Mouse (Mus musculus) adrenal gland, postnatal 10 days (tissue): ENCODE results near the gene Dcbld1. TPM values are rescaled to one million over a fixed set of nuclear protein-coding genes. Genes with fewer than 3 reads are reported as not detected.
"Not testable (repeated sequence)": the region's sequence is repeated elsewhere in the genome, so short reads cannot be mapped to it uniquely, and the experiment has no call there.

Experiments
- DNase-seq: peaks from one replicate; pipeline ENCODE4 v3.0.0; 2021; ENCODE audit warnings: mixed read lengths
- total RNA-seq, 2 experiments: library from RNA; stranded (reverse); gene quantifications; 2 replicates each; pipeline ENCODE4 v1.2.3; 2021

The Dcbld1 gene
- total RNA-seq, 2 experiments from 2014 or later = 6.8 to 7.0 TPM

DNA sequence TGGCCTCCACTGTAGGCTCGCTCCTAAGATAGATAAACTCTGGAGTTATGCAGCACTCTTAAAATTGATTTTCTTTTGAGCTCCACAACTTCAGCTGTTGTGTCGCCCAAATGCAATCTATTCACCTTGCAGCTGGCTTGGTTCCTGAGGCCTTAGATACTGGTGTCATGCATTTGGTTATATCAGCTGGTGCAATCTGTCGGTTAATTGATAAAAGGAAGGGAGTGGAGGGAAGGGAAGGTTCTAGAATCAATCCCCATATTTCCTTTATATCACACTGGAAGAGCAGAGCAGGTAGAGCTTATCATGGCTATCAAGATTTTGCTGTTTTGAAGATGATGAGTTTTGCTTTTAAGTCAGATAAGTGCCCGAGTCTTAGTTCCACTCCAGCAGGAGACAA is 26.8 kb downstream of the Dcbld1 start:
- no peak for DNase-seq

DNA sequence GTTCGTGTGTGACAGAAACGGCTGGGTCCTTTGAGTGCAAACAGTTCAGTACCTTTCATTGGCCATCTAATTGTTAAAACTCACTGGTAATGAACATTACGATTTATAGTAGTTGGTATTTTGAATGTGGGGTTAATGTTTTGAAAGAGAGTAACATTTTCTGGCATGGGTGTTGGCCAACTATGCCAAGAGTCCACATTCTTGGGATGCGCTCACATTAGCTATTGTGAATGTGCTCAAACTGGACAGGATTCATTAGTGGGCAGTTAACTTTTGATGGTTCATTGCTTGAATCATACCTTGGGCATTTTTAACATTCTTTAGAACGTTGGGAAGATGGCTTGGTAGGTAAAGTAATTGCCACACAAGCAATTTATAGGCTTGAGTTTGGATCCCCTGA is 30.7 kb downstream of the Dcbld1 start:
- DNase-seq = no peak

DNA sequence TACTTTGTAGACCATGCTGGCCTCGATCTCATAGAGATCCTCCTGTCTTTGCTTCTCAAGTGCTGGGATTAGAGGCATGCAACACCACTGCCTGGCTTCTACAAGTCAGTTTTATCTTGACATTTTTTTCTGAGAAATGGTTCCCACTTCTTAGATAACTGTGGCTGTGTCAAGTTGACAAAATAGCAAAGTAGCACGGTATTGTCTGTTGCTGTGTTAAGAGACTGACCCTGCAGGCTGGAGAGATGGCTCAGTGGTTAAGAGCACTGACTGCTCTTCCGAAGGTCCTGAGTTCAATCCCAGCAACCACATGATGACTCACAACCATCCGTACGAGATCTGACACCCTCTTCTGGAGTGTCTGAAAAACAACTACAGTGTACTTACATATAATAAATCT is 35.5 kb downstream of the Dcbld1 start:
- no peak for DNase-seq

DNA sequence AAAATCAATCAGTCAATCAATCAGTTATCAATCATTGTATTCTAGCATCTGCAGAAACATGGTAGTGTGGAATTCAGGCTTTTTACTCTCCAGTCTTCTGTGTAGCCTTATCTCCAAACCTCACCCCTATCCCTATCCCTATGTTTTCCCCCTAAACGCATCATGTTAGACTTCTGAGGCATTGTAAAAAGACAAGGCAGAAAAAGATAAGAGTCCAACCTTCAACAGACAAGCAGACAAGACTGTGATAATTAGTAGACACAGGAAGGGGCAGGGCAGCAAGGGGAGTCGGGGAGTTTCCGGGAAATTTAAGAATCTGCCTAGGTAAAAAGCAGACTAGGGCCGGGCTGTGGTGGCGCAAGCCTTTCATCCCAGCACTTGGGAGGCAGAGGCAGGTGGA is 38.0 kb downstream of the Dcbld1 start:
- DNase-seq = no peak

DNA sequence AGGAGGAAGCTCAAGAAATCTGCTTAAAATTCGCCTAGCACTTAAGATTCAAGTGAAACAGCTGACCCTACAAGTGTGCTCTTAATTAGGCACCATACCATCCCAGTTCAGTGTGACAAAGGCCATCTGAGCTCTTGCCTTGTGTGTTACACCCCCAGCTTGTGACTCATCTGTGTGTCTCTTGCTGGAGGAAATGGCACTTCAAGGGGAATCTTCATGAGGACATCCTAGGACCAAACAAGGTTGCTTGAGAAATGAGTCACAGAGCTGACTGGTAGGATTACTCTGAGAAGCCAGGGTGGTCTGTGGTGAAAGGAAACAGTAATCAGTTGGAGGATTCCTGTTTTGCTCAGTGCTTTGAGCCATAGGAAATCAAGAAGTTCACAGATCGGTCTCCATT is 39.6 kb downstream of the Dcbld1 start:
- DNase-seq = no peak

DNA sequence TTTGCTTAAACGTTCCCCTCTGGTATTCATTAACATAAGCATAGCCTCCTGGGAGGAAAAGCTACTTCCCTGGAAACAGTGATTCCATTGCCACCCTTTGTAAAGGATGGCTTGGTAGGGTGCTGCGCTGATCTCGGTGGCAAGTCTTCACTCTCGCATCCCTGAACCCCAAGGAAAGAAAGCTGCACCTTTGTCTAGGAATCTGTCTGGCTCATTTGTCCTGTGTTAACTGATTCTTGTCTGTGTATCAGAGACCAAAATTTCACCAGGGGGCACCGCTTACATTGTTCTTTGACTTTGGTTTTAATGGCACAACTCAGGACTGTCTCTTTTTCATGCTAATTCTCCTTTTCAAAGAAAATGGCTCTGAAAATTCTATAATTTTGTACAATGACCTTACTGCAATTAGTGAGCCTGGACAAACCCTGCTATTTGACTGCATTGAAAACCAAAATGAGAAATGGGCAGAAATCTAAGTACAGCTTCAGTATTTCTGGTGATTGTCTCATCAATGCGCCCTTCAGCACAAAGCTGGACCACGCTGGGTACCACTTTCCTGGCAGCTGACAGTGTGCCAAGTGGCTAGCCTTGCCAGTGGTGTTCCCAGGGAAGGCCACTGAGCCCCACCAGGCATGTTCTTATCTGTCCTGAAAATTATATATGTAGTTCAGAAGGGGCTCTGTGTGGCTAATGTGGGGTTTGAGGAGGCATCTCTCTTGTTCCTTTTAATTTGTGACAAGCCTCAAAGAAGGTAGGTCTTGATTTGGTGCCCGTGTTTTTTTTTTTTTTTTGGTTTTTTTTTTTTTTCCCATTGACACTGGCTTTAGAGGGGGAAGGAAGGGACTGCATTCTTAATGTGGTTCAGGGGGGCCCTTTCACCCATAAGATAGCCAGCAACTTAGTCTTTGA is 40.8 kb downstream of the Dcbld1 start:
- DNase-seq = no peak

DNA sequence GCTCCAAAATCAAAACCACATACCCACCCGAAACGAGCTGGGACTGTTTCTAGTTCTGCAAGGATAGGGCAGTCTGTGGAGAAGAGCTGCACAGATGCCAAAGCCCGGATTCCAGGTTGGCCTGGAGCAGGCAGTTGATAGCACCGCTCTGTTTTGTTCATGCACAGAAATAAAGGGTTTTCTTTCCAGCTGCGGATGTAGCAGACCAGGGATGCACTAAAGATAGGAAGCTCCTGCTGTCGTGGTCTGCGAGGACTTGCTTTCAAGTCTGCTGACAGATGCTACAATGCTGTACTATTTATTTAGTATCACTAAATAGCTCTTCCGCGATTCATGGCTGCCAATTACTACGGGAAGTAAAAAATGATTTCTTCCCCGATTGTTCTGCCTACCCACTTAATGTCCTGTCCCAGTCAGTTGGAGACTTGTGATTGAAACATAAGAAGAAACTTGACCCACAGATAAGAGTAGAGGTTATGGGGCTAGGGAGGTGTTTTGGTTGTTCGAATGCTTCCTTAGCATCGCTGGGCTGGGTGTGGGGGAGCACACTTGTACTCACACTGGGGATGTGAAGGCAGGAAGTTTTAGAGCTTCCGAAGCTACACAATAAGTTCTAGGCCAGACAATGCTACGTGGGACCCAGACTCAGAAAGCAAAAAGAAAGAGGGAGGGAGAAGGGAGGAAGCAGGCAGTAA is 41.6 kb downstream of the Dcbld1 start:
- no peak for DNase-seq

DNA sequence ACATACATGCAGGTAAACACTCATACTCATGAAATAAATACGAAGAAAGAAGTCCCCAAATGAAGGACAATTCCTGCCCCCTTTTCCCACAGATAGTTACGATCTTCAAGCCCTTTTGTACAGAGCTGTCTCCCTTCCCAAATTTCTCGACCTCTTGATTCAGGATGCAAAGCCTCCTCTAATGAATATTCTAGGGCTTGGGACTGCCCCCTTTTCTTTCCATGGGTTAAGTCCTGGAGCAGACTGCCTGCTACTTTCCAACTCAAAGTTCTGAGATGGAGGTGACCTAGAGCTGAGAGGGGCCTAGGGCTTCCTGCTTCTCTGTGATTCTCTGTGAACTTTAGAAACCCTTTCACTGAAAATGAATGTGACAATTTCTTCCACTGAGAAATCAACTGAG is 43.2 kb downstream of the Dcbld1 start:
- DNase-seq = no peak

DNA sequence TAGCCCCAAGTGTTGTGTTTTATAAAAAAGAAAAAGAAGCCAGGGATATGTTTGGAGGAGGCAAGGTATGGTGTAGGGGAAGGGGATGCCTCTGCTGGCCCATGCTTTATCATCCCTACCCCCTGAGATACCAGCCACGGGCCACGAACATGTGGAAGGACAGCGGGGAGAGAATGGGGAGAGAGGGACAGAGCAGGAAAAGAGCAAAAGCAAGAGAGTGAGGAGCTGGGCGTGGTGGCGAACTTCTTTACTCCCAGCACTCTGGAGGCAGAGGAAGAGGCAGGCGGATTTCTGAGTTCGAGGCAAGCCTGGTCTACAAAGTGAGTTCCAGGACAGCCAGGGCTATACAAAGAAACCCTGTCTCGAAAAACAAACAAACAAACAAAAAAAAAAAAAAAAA is 44.1 kb downstream of the Dcbld1 start:
- DNase-seq = not testable (repeated sequence)

DNA sequence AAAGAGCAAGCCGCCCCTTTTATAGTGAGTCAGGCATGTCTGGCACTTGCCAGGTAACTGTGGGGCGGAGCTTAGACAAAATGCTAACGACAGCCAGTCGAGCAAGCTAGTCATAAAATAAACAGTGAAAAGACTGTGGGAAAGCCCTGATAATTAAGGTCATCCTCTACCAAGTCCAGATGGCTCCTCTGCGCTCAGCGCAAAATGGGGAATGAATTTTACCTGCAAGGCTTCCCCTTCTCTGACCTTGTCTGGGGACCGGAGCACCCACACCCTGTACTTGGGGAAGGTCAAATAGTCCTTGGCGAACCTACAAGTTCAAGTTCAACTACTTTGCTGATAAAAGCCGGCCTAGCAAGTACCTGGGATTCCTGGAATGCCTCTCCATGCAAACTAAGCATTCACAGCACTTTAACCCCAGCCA is 44.6 kb downstream of the Dcbld1 start:
- DNase-seq = peak; percentile 37

DNA sequence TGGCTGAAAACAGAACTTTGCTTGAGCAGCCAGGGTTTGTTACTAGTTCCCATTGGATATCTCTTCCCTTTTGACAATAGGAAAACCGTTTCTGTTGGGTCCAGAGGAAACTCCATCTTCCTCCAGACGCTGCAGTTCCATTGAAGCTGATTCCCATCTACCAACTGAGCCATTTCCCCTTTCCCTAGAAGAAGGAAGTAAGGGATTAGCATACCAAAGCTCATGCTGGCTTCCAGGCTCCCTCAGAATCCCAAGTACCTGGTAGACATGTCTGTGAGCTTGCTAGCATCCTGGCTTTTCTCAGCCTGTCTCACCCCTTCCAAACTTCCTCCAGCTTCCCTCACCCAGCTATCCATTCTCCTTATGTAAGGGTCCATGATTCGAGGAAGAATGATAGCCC is 45.4 kb downstream of the Dcbld1 start:
- DNase-seq = no peak

DNA sequence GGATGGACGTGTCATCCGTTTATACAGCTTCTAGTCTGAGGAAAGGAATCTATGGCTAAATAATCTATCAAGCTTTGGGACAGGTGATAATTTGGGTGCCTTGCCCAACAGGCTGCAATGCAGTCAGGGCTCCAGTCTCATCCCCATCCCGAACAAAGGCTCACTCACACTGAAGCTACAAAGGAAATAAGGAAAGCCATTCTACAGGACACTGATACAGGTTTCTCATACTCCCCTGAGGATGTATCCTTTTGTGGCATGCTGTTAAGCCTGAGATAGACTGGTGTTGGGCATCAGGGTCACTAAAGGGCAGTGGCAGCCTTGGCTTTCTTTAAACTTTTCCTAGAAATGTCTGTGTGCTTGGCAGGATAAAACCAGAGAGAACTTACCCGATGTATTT is 46.5 kb downstream of the Dcbld1 start:
- no peak for DNase-seq

DNA sequence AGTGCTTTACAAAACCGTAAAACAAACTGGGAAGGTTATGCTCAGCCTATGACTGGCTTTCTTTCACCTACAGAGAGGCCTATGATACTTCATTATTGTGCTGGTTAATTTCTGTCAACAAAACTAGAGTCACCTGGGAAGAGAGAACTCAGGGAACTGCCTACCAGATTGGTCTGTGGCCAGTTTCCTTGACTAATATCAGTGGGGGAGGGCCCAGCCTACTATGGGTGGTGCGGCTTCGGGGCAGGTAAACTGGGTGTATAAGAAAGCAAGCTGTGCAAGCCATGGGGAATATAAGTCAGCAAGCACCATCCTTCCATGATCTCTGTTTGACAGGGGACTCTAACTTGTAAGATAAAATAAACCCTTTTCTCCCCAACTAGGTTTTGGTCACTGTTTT is 47.2 kb downstream of the Dcbld1 start:
- no peak for DNase-seq

DNA sequence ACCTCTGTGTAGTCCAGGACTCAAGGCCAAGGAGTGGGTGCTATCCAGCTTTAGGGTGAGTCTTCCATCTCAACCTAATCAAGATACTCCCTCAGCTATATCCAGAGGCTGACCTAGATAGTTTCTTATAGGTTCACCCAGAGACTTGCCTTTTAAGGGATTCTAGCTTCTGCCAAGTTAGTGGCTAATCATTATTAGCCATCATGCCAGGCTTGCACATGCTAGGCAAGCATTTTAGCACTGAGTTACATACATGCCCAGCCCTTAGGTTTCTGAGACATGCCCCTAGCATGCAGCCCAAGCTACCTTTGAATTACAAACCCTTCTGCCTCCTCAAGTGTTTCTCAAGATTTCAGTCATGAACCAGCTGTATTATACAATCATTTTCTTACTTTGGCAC is 47.9 kb downstream of the Dcbld1 start:
- DNase-seq = no peak

DNA sequence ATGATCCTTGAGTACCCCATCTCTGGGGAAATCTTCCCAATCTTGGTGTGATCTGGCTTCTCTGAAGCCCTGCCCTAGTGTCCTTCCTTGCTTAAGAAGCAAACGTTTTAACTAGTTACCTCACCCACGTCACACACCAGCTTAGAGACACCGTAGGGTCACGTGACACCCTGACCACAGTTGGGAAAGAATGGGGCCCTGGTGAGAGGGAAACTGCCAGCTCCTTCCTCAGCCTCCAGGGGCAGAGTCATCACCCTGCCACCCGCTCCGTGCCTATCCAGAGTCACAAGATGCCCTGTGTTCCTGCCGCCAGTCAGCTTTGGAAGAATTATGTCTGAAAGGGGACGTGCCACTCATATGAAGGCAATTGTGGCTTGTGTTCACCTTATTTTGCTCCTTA is 51.2 kb downstream of the Dcbld1 start:
- DNase-seq = no peak

DNA sequence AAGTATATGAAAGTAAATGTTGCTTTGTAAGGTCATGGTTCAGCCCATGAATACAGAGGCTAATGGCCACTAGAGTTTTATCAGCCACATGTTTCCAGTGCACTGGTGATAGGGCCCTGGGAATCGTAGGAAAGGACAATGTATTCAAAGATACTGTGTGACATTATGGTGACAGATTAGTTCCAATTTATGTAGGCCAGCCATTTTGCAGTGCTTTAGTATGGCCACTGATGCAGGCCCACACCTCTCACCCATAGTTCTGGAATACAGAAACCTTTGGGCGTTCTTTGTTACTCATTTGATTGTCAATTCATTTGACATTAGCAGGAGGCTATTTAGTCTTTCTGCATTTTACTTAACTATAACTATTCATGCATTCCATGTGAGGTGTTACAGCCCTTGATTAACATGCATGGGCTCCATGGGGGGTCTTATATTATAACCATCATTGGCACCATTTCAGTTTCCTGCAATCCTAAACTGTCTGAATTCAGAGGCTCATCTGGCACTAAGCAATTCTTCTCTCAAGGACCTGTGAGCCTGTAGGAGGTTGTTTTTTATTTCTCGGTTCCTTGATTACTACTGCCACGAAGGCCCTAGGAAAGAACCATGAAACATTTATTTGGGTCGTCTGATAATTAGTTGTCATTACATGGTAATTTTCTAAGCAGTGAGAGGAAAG is 54.6 kb downstream of the Dcbld1 start:
- no peak for DNase-seq

DNA sequence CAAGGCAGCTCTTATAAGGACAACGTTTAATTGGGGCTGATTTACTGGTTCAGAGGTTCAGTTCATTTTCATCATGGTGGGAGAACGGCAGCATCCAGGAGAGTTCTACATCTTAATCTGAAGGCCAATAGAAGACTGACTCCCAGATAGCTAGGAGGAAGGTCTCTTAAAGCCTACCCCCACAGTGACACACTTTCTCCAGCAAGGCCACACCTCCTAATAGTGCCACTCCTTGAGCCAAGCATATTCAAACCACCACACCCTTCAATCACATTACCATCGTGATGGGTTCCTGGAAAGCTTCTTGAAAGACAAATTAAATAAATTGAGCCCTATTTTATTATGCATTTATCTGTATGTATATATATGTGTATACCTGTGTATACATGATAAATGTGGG is 55.8 kb downstream of the Dcbld1 start:
- DNase-seq = no peak

DNA sequence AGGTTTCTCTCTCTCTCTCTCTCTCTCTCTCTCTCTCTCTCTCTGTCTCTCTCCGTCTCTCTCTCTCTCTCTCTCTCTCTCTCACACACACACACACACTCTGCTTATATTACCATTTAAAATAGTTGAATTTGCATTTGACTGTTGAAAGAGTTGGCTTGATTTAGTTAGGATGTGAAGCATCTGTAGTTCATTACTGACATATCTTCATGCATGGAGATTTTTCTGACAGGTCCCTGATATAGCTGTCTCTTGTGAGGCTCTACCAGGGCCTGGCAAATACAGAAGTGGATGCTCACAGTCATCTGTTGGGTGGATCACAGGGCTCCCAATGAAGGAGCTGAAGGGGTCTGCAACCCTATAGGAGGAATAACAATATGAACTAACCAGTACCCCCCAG is 59.0 kb downstream of the Dcbld1 start:
- DNase-seq = not testable (repeated sequence)

DNA sequence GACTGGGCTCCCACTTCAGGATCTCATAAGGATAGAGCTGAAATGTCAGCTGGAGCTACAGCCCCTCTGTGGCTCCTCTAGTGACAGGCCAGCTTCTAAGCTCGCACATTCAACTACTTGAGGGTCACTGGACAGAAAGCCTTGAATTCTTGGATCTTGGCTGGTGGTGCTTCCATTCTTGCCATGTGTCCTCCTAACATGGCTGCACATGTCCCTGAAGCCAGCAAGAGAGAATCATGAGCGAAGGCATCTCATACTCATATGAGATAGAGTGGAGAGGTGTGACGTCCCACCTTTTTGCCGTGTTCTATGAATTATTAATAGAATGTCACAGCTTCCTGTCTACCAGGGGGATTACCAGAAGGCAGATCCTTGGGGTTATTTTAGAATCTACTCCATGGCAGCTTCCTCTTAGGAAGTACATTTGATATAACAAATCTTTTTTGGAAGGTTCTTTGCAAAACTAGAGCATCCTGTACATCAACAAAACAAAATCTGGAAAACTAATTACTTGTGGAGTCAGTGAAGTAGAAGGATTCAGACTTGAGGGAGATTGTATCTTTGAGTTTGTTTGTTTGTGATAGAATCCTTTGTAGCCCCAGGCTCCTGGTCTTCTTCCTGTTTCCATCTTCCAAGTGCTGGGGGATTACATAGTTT is 60.6 kb downstream of the Dcbld1 start:
- no peak for DNase-seq

DNA sequence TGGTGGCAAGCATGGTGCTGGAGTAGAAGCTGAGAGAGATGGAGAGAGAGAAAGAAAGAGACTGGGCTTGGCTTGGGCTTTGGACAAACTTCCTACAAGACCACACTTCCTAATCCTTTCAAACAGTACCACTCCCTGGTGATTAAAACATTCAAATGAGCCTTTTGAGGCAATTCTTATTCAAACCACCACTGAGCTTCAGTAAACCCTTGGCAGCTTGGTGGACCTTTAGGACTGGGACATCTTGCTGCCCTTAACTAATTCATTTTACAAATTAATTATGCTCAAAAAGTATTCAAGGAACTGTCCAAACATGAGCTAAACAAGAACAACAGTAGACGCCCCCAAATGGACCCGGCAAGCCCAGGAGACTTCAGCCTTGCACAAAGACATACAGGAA is 62.5 kb downstream of the Dcbld1 start:
- no peak for DNase-seq

DNA sequence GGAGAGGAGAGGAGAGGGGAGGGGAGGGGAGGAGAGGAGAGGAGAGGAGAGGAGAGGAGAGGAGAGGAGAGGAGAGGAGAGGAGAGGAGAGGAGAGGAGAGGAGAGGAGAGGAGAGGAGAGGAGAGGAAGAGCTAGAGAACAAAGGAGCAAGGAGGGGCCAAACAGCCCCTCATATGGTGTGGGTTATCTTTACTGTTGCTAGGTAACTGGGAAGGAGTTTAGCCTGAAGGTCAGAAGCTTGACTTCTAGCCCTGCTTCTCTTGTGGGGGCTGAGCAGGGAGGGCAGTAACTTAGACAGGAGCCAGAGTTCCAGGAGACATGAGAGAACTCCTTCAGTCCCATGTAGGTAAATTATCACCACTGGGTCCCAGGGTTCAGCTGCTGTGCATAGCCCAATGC is 65.1 kb downstream of the Dcbld1 start:
- not testable (repeated sequence) for DNase-seq

DNA sequence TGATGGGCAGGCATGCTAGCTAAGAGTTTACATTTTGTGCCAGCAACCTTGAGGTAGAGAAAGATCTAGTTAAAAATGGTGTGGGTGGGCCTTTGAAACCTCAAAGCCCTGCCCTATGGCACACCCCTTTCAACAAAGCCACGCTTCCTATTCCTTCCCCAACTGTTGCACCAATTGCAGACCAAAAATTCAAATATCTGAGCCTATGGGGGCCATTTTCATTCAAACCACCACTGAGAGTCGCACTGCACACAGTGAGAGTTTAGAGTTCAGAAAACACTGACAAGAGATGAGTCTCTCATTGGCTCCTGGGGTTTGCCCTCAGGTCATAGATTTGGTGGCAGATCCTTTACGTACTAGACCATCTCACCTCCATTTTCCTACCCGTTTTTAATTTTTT is 68.3 kb downstream of the Dcbld1 start:
- no peak for DNase-seq

DNA sequence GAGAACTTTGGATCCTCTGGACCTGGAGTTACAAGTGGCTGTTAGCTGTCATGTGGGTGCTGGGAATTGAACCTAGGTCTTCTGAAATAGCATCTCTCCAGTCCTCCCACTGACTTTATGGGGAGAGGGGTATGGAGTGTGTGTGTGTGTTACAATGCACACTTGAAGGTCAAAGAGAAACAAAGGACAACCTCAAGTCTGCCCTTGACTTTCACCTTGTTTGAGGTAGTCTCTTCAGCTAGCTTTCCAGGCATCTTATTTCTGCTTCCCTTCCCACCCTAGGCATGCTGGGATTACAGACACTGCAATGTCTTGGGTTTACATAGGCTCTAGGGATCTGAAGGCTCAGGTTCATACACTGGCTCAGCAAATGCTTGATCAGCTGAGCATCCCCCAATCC is 68.9 kb downstream of the Dcbld1 start:
- no peak for DNase-seq
